Mouse (Mus musculus) spleen, adult 2 months (tissue): ENCODE results near the gene Col4a6. TPM values are rescaled to one million over a fixed set of nuclear protein-coding genes. Genes with fewer than 3 reads are reported as not detected.

ENCODE experiments used
- DNase-seq, 2 experiments: peaks; one replicate each; pipeline versions ENCODE4 v3.0.0 to v3.0.0-alpha.2; 2012 to 2021; ENCODE audit warnings: low spot score in 2 of 2, low read depth in 1 of 2
- H3K27ac ChIP-seq: fragments of 200-500 bp; 2 replicates; pipeline ENCODE4 v1.5.1; 2012; ENCODE audit warnings: low read length, inconsistent platforms; ENCODE audit not compliant: insufficient read depth
- H3K27me3 ChIP-seq: fragments of 200-500 bp; 2 replicates; pipeline ENCODE4 v1.6.1; 2012; ENCODE audit warnings: mild to moderate bottlenecking, moderate library complexity, low read length, inconsistent platforms; ENCODE audit not compliant: control insufficient read depth, insufficient read depth
- H3K36me3 ChIP-seq: fragments of 200-500 bp; 2 replicates; pipeline ENCODE4 v1.6.1; 2012; ENCODE audit warnings: mild to moderate bottlenecking, low read length, inconsistent platforms; ENCODE audit not compliant: control insufficient read depth, insufficient read depth
- H3K4me1 ChIP-seq: fragments of 200-500 bp; 2 replicates; pipeline ENCODE4 v1.6.1; 2011; ENCODE audit warnings: inconsistent platforms; ENCODE audit not compliant: control insufficient read depth, insufficient read depth, insufficient read length
- H3K4me3 ChIP-seq: fragments of 200-500 bp; 2 replicates; pipeline ENCODE4 v1.5.1; 2011; ENCODE audit warnings: mild to moderate bottlenecking, inconsistent platforms; ENCODE audit not compliant: insufficient read depth, insufficient read length; ENCODE audit errors: extremely low read depth
- CTCF ChIP-seq: fragments of 200-500 bp; IDR thresholded peaks from 2 replicates; pipeline ENCODE4 v1.5.1; 2011; ENCODE audit warnings: mild to moderate bottlenecking, inconsistent platforms; ENCODE audit not compliant: insufficient read depth, insufficient read length, insufficient replicate concordance; ENCODE audit errors: extremely low read depth
- POLR2A ChIP-seq: fragments of 200-500 bp; IDR thresholded peaks from 2 replicates; pipeline ENCODE4 v1.6.1; 2011; ENCODE audit warnings: low read depth, low read length, inconsistent platforms
- WGBS: fragments of 180-500 bp; shearing (Covaris S2); methylation state at CpG from one replicate; pipeline ENCODE4 v1.1.7; 2018; 5-methylcytosine and 5-hydroxymethylcytosine counted together
- polyA plus RNA-seq: library from polyadenylated mRNA; depleted of rRNA; stranded (reverse); fragments of >200 nt; gene quantifications from 2 replicates; pipeline ENCODE4 v1.2.3, GENCODE M21; 2012

Col4a6 gene
- polyA plus RNA-seq, 1 experiment, result 0.09 TPM

- H3K4me3 ChIP-seq, result no peak overlapping the region
- no peaks in the 10 kb centered on the region for H3K27me3 ChIP-seq
- H3K4me1 ChIP-seq, result no peaks in the 10 kb centered on the region
- H3K27ac ChIP-seq, result no peak overlapping the region
- no peak for DNase-seq
- no peak for TF ChIP-seq CTCF
- no peak for TF ChIP-seq POLR2A
- H3K36me3 ChIP-seq, result no peaks in the 10 kb centered on the region
Observed at GRCm38 (mm10) chrX:141195036-141195435, 278.8 kb downstream of the Col4a6 start.

DNA sequence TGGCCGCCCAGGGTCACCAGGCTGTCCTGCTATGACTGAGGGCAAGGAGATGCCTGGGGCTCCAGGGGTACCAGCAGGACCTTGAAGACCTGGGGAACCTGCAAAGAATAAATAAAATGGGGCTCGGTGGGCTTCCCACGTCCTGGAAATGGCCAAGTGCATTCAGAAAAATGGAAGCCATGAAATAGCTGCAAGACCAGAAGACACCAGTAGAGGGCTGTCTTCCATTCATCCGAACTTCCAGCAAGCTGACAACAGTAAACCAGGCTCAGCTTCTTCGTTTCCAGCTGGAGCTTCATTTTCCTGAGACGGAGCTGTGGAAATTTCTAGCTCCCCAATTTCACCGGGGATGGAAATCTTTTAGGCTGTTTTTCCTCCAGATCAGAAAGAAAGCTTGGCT, 298.5 kb downstream of the Col4a6 start:
- WGBS, result 48% methylated on average over 7 of the region's 7 CpGs
- Histone ChIP-seq H3K27ac (no peak overlapping the region), H3K4me1 (no peaks in the 10 kb centered on the region), H3K4me3 (no peak overlapping the region), H3K36me3 (no peaks in the 10 kb centered on the region), H3K27me3 (no peaks in the 10 kb centered on the region)
- no peak for DNase-seq
- TF ChIP-seq POLR2A, result no peak
- TF ChIP-seq CTCF, result no peak

GRCm38 (mm10) chrX:141165067-141165466, 308.8 kb downstream of the Col4a6 start:
- no peak for TF ChIP-seq CTCF
- no peak for TF ChIP-seq POLR2A
- Histone ChIP-seq H3K36me3 (no peaks in the 10 kb centered on the region; the same call in 1 of the 2 replicates), H3K27me3 (no peaks in the 10 kb centered on the region), H3K27ac (no peak overlapping the region), H3K4me1 (no peaks in the 10 kb centered on the region), H3K4me3 (no peak overlapping the region)
- no peak for DNase-seq
- 90% methylated on average over 4 of the region's 4 CpGs for WGBS

- no peaks in the 10 kb centered on the region; the same call in 1 of the 2 replicates for H3K36me3 ChIP-seq
- H3K27me3 ChIP-seq, result no peaks in the 10 kb centered on the region
- no peak overlapping the region for H3K27ac ChIP-seq
- no peak for DNase-seq
- TF ChIP-seq CTCF (no peak), POLR2A (no peak)
- H3K4me1 ChIP-seq, result no peaks in the 10 kb centered on the region
- H3K4me3 ChIP-seq, result no peak overlapping the region
- 82% methylated on average over 3 of the region's 3 CpGs for WGBS
Observed at GRCm38 (mm10) chrX:141160371-141160770, 313.5 kb downstream of the Col4a6 start.

GRCm38 (mm10) chrX:141158160-141158559, 315.7 kb downstream of the Col4a6 start:
- H3K27ac ChIP-seq, result no peak overlapping the region
- H3K4me1 ChIP-seq, result no peaks in the 10 kb centered on the region
- no peak for DNase-seq
- 51% methylated on average over 4 of the region's 4 CpGs for WGBS
- no peak for TF ChIP-seq POLR2A
- TF ChIP-seq CTCF, result no peak
- H3K36me3 ChIP-seq, result no peaks in the 10 kb centered on the region; the same call in 1 of the 2 replicates
- H3K27me3 ChIP-seq, result no peaks in the 10 kb centered on the region
- H3K4me3 ChIP-seq, result no peak overlapping the region

- TF ChIP-seq POLR2A, result no peak
- no peak for TF ChIP-seq CTCF
Observed at GRCm38 (mm10) chrX:141157626-141158025, 316.2 kb downstream of the Col4a6 start.

DNA sequence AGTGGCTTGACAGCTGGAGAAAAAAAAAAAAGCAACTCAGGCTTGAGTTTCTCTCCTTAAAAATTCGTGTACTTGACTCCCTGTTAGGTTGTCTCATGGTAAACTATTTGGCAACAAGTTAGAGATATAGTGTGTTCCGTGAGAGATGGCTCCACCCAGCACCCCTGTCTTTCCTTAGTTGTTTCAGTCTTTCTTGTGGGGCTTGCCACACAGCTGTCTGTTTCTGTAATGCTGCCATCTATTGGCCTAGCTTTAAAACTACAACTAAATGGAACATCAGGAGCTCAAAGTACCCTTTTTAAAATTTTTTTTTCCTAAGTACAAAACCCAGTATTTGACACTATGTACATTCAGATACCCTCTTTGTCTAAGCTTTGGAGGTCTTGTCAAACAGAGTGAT, 317.2 kb downstream of the Col4a6 start:
- TF ChIP-seq POLR2A (no peak), CTCF (no peak)
- no peak overlapping the region for H3K4me3 ChIP-seq
- H3K27ac ChIP-seq, result no peak overlapping the region
- WGBS, result 7% methylated on average over 2 of the region's 2 CpGs
- no peaks in the 10 kb centered on the region; the same call in 1 of the 2 replicates for H3K36me3 ChIP-seq
- H3K27me3 ChIP-seq, result no peaks in the 10 kb centered on the region
- no peaks in the 10 kb centered on the region for H3K4me1 ChIP-seq
- no peak for DNase-seq

More at GRCm38 (mm10) chrX:141157626-141158025, 316.2 kb downstream of the Col4a6 start:
- Histone ChIP-seq H3K4me3 (no peak overlapping the region), H3K36me3 (no peaks in the 10 kb centered on the region), H3K4me1 (no peaks in the 10 kb centered on the region), H3K27me3 (no peaks in the 10 kb centered on the region), H3K27ac (no peak overlapping the region)
- whole genome bisulfite sequencing, result 46% methylated on average over 4 of the region's 4 CpGs
- no peak for DNase-seq
